Mouse (Mus musculus) CH12.LX (cell line): ENCODE measurements around the gene Adam12.

Source experiments
- CTCF ChIP-seq, 2 experiments: IDR thresholded peaks in 1 of 2; conservative IDR thresholded peaks in 1 of 2; 2 replicates each; pipeline ENCODE4 v1.5.1; 2011 to 2012; ENCODE audit warnings: low read depth in 2 of 2, low read length in 2 of 2, improper control_type of control experiment in 1 of 2, inconsistent platforms in 1 of 2, mild to moderate bottlenecking in 1 of 2, moderate library complexity in 1 of 2
- ELF1 ChIP-seq: IDR thresholded peaks from 2 replicates; pipeline ENCODE4 v1.6.1; 2014; ENCODE audit warnings: low read depth, mild to moderate bottlenecking, inconsistent platforms, low read length, improper control_type of control experiment
- MAX ChIP-seq: IDR thresholded peaks from 2 replicates; pipeline ENCODE4 v1.6.1; 2011; ENCODE audit warnings: low read length, improper control_type of control experiment
- MXI1 ChIP-seq: IDR thresholded peaks from 2 replicates; pipeline ENCODE4 v1.6.1; 2011; ENCODE audit warnings: mild to moderate bottlenecking, low read depth, low read length, improper control_type of control experiment
- ZC3H11A ChIP-seq: IDR thresholded peaks from 2 replicates; pipeline ENCODE4 v1.6.1; 2012; ENCODE audit warnings: low read depth, mild to moderate bottlenecking, inconsistent platforms, low read length, improper control_type of control experiment

DNA sequence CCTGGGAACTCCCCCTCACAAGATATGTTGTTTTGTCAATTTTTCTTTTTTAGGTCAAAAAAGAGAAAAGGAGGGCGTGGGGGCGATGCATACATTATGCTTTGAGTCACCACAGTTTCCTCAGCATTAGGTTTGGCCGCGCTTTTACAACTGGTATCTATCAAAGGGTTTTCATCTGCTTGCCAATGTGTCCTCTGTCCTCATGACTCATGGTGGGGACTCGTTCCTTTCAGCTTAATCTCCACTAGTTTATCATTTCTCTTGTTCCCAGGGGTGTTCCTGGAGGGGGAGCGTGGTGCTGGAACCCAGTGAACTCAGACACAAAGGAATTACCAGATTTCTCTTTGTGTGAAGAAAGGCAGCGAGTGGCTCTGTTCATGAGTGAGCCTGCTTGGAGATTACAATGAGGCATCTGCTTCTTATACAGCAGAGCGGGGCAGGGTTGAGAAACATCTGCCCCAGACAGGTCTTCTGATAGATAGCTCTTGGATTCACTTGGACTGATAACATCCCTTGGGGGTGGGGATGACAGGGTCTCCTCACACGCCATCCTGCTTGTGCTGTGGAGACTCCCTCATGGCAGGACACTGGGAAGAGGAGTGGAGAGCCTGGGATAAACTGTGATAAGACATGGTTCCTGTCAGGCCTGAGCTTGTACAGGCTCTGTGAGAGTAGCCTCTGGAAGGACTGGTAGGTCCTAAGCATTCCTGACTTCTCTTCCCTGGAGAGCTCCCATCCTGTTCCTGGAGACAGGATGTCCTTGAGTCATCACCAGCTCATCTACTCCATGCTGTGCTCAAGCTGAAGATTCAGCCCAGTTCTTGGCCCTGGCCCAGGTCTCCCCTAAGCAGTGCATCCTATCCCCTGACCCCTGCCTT lies 117.4 kb downstream of the Adam12 start:
- no peak for TF ChIP-seq CTCF (conservative IDR thresholded peaks at IDR 0.05 in 1 of 2, IDR thresholded peaks at IDR 0.05 in 1 of 2; ENCODE audit: low read depth in 2 of 2, low read length in 2 of 2)
- TF ChIP-seq MAX = no peak
- TF ChIP-seq ELF1 = no peak
- no peak for TF ChIP-seq MXI1
- no peak for TF ChIP-seq ZC3H11A
